ENCODE assay signal across 14 mouse cellular contexts in genomic region chr11:119817898-119818297, GRCm38 (mm10).
DNase-seq lines count a peak whose midpoint lies in the region; ATAC-seq and TF ChIP-seq lines count a peak whose summit lies in the region.
"Had no signal": no experiment of that assay in that cellular context is flagged by ENCODE, and none has a peak within 500 bp of the region (broad histone marks: within the 10 kb centered on the region; RNA-seq: fewer than 3 reads in every experiment).

No protein-coding gene starts in this region.

- no peak for TF ChIP-seq EP300 in lung, postnatal 0 days (IDR thresholded peaks at IDR 0.05)

- H3K27ac ChIP-seq in heart, embryonic 10.5 days = 0 out of 2 replicates have a peak overlapping the region, but pooled peaks have one; percentile 42
- peak overlapping the region; percentile 4; the same call in 1 of the 2 replicates for H3K27ac ChIP-seq in lung, postnatal 0 days (ENCODE audit: low read length)
- H3K27ac ChIP-seq: intestine, embryonic 15.5 days; liver, embryonic 15.5 days had no signal

- H3K4me3 ChIP-seq in heart, embryonic 10.5 days = no peak overlapping the region
- H3K4me3 ChIP-seq in lung, postnatal 0 days (ENCODE audit: low read depth, low read length) = no peak overlapping the region
- H3K4me3 ChIP-seq: intestine, embryonic 15.5 days; liver, embryonic 15.5 days had no signal

- no peak overlapping the region for H3K4me2 ChIP-seq in lung, postnatal 0 days (replicated peaks; ENCODE audit: low read depth, low read length)
- H3K4me2 ChIP-seq: intestine, embryonic 15.5 days; liver, embryonic 15.5 days had no signal

- DNase-seq in heart, embryonic 10.5 days (ENCODE audit: low spot score) = no peak
- DNase-seq in heart, postnatal 14 days = no peak
- DNase-seq in lung, postnatal 0 days (ENCODE audit: low spot score) = no peak
- DNase-seq in lung, postnatal 10 days = no peak
- peak; percentile 62 for DNase-seq in cerebellum, adult 9-11 months
- peak; percentile 96 for DNase-seq in retina, postnatal 1 day
- DNase-seq in urinary bladder, postnatal 10 days (ENCODE audit: low spot score) = no peak
- DNase-seq: heart, postnatal 4 days; kidney, postnatal 10 days had no signal

- intact Hi-C loops in heart, postnatal 14 days (cut with DNase I) = no loop called here

- peaks cover 39% of the 10 kb centered on the region for H3K36me3 ChIP-seq in heart, embryonic 10.5 days
- peaks cover 22% of the 10 kb centered on the region for H3K36me3 ChIP-seq in lung, postnatal 0 days (ENCODE audit: insufficient read depth, low read length)

- ATAC-seq in lung, postnatal 0 days = no peak
- no peak for ATAC-seq in activated CD4-positive, CD25-positive, alpha-beta regulatory T cell, adult 4 months
- ATAC-seq: CD4-positive, CD25-positive, alpha-beta regulatory T cell, adult 4 months; intestine, embryonic 15.5 days; Patski had no signal

- H3K9me3 ChIP-seq in heart, embryonic 10.5 days = no peaks in the 10 kb centered on the region
- H3K9me3 ChIP-seq in lung, postnatal 0 days (ENCODE audit: low read length) = no peaks in the 10 kb centered on the region
- H3K9me3 ChIP-seq: intestine, embryonic 15.5 days; liver, embryonic 15.5 days had no signal

- 49% methylated on average over 3 of the region's 3 CpGs for WGBS in heart, embryonic 10.5 days
- 70% methylated on average over 3 of the region's 3 CpGs for WGBS in lung, postnatal 0 days

- no peak for TF ChIP-seq CTCF in lung, postnatal 0 days (IDR thresholded peaks at IDR 0.05)

- peaks cover 34% of the 10 kb centered on the region for H3K4me1 ChIP-seq in heart, embryonic 10.5 days
- no peaks in the 10 kb centered on the region for H3K4me1 ChIP-seq in lung, postnatal 0 days (ENCODE audit: insufficient read depth, low read depth, low read length)
- H3K4me1 ChIP-seq: intestine, embryonic 15.5 days had no signal

- H3K9ac ChIP-seq in lung, postnatal 0 days (replicated peaks; ENCODE audit: low read depth) = no peak overlapping the region
- H3K9ac ChIP-seq: intestine, embryonic 15.5 days; liver, embryonic 15.5 days had no signal

- H3K27me3 ChIP-seq in heart, embryonic 10.5 days (ENCODE audit: insufficient read depth, poor library complexity, severe bottlenecking) = no peaks in the 10 kb centered on the region
- no peaks in the 10 kb centered on the region for H3K27me3 ChIP-seq in lung, postnatal 0 days (replicated peaks; ENCODE audit: insufficient read depth, low read length)
- H3K27me3 ChIP-seq: intestine, embryonic 15.5 days; liver, embryonic 15.5 days; Patski had no signal

Comparison
In these comparisons a context has a peak if more than half of its experiments do, and no peak if none do; other contexts are left out.
1. DNase-seq: peak in cerebellum, adult 9-11 months (single experiment) and retina, postnatal 1 day (single experiment); none in heart, embryonic 10.5 days (single experiment), heart, postnatal 14 days (0 of 2), lung, postnatal 0 days (single experiment), lung, postnatal 10 days (single experiment) and urinary bladder, postnatal 10 days (single experiment).